Mouse (Mus musculus) kidney, adult 10 weeks (tissue): Measurements from ENCODE around the gene Irgc1. TPM values are rescaled to one million over a fixed set of nuclear protein-coding genes. Genes with fewer than 3 reads are reported as not detected.

Experiments used
- polyA plus RNA-seq: library from polyadenylated mRNA; stranded (reverse); fragments of 350-450 nt; fragmentation: Illumina TruSeq; extraction: RNeasy Lipid Tissue Mini Kit (QIAGEN cat#74804); gene quantifications from one replicate; pipeline ENCODE4 v1.2.3, GENCODE M21; 2014; ENCODE audit warnings: low read depth, low replicate concordance

Irgc1 gene
- polyA plus RNA-seq: not detected

DNA sequence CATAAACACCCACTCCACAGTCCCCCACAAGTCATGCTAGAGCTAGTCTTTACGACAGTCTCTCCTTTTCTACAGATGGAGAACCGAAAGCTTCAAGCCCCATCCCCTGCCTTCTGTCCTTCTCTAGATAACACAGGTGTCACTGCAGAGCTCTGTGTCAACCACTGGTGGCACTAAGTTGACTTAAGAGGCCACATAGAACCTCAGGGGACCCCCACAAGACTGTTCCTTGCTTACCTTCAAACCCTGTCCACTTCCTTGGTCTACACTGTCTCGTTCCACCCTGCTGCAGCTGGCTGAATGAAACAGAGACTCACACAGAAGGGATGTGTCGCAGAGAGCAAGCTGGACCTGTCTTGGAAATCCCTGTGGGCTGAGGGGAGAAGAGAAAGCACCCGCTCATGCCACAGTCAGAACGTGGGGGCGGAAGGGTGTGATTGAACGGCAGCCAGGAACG is at the start of gene Irgc1:
Gene Irgc1, minus strand, starts transcription at position 443 of the 457 bp plus-strand sequence.

DNA sequence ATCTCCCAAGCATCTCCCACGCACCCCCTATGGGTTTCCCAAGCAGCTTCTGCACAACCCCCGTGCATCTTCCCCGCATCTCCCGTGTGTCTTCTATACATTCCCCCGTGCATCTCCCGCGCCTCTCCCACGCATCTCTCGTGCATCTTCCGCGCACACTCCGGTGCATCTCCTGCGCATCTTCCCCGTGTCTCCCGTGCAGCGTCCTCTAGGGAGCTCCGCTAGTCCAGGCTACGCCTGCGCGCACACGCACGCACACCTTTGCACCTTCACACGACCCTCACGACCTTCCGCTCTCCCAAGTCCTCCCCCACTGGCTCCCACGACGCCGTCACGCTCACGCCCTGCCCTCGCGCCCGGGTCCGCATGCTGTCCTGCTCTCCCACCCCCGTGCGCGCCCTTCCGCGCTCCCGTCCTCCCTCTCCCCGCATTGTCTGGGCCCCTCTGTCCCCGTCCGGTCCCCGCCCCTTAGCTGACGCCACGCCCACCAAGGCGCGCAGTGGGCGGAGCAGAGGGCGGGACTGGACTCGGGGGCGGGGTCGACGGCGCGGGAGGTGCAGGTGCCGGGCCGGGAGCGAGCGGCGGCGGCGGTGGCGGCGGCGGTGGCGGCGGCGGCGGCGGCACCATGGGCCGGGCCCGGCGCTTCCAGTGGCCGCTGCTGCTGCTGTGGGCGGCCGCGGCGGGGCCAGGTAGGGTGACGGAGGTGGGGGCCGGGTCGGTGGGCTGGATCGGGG is 29.5 kb upstream of the Irgc1 start, which contains the start of gene Cadm4:
Gene Cadm4, plus strand, starts transcription at position 550 of the 734 bp plus-strand sequence.

GRCm38 (mm10) chr7:24462388-24463319 is 10.6 kb upstream of the Irgc1 start, which contains the start of gene Plaur:
Gene Plaur, plus strand, starts transcription at chr7:24462484.

DNA sequence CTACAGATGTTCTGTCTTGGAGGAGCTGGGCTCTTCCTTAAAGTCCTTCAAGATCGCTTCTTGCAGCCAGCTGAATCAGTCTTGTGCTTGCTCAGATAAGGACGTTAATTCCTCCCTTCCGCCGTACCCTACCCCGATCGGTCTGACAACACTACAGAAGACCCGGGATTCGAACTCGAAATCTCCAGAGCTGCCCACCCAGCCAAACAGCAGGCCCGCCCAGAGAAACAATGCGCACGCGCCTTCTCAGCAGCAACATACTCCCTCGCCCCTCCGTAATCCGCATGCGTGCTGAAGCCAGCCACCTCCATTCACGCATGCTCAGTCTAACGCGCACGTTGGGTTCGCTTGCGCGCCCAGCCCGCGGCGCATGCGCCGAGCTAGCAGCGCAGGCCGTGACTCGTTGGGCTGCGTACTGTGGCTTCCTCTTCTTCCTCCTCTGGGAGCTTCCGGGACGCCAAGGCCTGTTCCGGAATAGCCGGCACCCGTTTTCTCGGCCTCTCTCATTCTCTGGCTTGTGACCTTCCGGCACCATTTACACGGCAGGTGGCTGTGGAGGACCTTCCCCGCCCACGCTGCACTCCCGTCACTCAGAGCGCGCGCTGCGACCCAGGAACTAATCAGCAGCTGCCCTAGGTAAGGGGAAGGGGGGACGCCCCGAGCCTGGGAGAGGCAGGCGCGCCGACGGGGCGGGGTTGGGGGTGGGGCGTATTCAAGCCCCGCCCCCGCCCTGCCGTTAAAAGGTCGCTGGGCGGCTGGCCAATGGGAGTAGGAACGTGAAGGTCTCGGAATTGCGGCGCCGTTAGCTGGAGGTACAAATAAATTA is 52.6 kb downstream of the Irgc1 start, which contains the start of gene Smg9:
Gene Smg9, plus strand, starts transcription at position 364 of the 826 bp plus-strand sequence.

Other genes with a start within 250 kb of the Irgc1 start
- 6.2 TPM for gene Zfp111, start 240.9 kb downstream of the Irgc1 start, polyA plus RNA-seq
- gene Zfp109, start 214.7 kb downstream of the Irgc1 start, polyA plus RNA-seq: 2.8 TPM
- 2.9 TPM for gene Zfp108, start 197.5 kb downstream of the Irgc1 start, polyA plus RNA-seq
- 4.8 TPM for gene Zfp93, start 181.9 kb downstream of the Irgc1 start, polyA plus RNA-seq
- gene Zfp61, start 151.1 kb downstream of the Irgc1 start, polyA plus RNA-seq: 2.3 TPM
- gene Zfp94, start 135.6 kb downstream of the Irgc1 start, polyA plus RNA-seq: 2.2 TPM
- gene Tescl, start 118.4 kb downstream of the Irgc1 start, polyA plus RNA-seq: not detected
- gene Lypd5, start 103.1 kb downstream of the Irgc1 start, polyA plus RNA-seq: not detected
- gene Kcnn4, start 82.0 kb downstream of the Irgc1 start, polyA plus RNA-seq: not detected
- not detected for gene Smg9, start 52.7 kb downstream of the Irgc1 start, polyA plus RNA-seq
- 1.0 TPM for gene Plaur, start 10.2 kb upstream of the Irgc1 start, polyA plus RNA-seq
- 0.97 TPM for gene Cadm4, start 29.7 kb upstream of the Irgc1 start, polyA plus RNA-seq
- gene Zfp428, start 54.7 kb upstream of the Irgc1 start, polyA plus RNA-seq: not detected
- not detected for gene AC161166.1, start 60.2 kb upstream of the Irgc1 start, polyA plus RNA-seq
- gene Irgq, start 78.4 kb upstream of the Irgc1 start, polyA plus RNA-seq: 6.2 TPM
- gene Pinlyp, start 93.8 kb upstream of the Irgc1 start, polyA plus RNA-seq: not detected
- gene Xrcc1, start 94.0 kb upstream of the Irgc1 start, polyA plus RNA-seq: 0.57 TPM
- gene Ethe1, start 135.2 kb upstream of the Irgc1 start, polyA plus RNA-seq: 4.1 TPM
- gene Zfp575, start 135.3 kb upstream of the Irgc1 start, polyA plus RNA-seq: not detected
- gene Phldb3, start 158.5 kb upstream of the Irgc1 start, polyA plus RNA-seq: not detected
- gene Lypd3, start 184.3 kb upstream of the Irgc1 start, polyA plus RNA-seq: not detected
- not detected for gene Tex101, start 224.4 kb upstream of the Irgc1 start, polyA plus RNA-seq